Mouse (Mus musculus): ENCODE measurements around the gene Arhgef12. TPM values are rescaled to one million over a fixed set of nuclear protein-coding genes. Genes with fewer than 3 reads are reported as not detected.

Gene Arhgef12
- total and polyA plus RNA-seq, 3 experiments, result 11.8 to 33.5 (median 14.7) TPM

- no peaks in the 10 kb centered on the region for H3K9me3 ChIP-seq (replicated peaks; ENCODE audit: insufficient read depth, low read length)
- no peak overlapping the region for H3K9ac ChIP-seq (ENCODE audit: control insufficient read depth, low read depth, low read length, poor library complexity, severe bottlenecking)
- DNase-seq (ENCODE audit: low read depth, low spot score), result peak; percentile 65
- peaks cover 7 to 8% of the 10 kb centered on the region in 2 experiments; a peak in 3 of 4 replicates for H3K4me1 ChIP-seq (ENCODE audit: control insufficient read depth in 1 of 2, insufficient read depth in 2 of 2, low read length in 2 of 2)
- peaks cover 2% of the 10 kb centered on the region for H3K79me2 ChIP-seq (ENCODE audit: control insufficient read depth, insufficient read depth, low read length, poor library complexity)
- TF ChIP-seq SIN3A (IDR thresholded peaks at IDR 0.05; ENCODE audit: low read length), result peak; percentile 58
- TF ChIP-seq GABPA (IDR thresholded peaks at IDR 0.05; ENCODE audit: low read depth, low read length), result no peak
- TF ChIP-seq POLR2A (IDR thresholded peaks at IDR 0.05; ENCODE audit: control insufficient read depth in 1 of 2, insufficient read depth in 1 of 2, low read depth in 1 of 2, low read length in 2 of 2, poor library complexity in 1 of 2), result no peak
- peak; percentile 12; the same call in 1 of the 2 replicates for TF ChIP-seq GATA1 (IDR thresholded peaks at IDR 0.05; ENCODE audit: low read depth, low read length)
- no peak for TF ChIP-seq E2F4 (IDR thresholded peaks at IDR 0.05; ENCODE audit: borderline replicate concordance, low read depth, low read length)
- TF ChIP-seq MAFK (IDR thresholded peaks at IDR 0.05; ENCODE audit: borderline replicate concordance, low read depth, low read length), result no peak
- TF ChIP-seq MAZ (IDR thresholded peaks at IDR 0.05; ENCODE audit: low read depth, low read length), result no peak
- TF ChIP-seq MAX (IDR thresholded peaks at IDR 0.05; ENCODE audit: low read length), result no peak
- TF ChIP-seq MYC (IDR thresholded peaks at IDR 0.05; ENCODE audit: low read depth, low read length), result no peak
- TF ChIP-seq POLR2AphosphoS2 (IDR thresholded peaks at IDR 0.05; ENCODE audit: low read length), result no peak
- TF ChIP-seq TAL1 (IDR thresholded peaks at IDR 0.05; ENCODE audit: low read length), result no peak
- TF ChIP-seq SMC3 (IDR thresholded peaks at IDR 0.05; ENCODE audit: low read depth, low read length), result no peak
- TF ChIP-seq ETS1 (IDR thresholded peaks at IDR 0.05; ENCODE audit: low read depth, low read length), result peak; percentile 86
- TF ChIP-seq JUND (IDR thresholded peaks at IDR 0.05; ENCODE audit: low read depth, low read length), result no peak
- TF ChIP-seq MXI1 (IDR thresholded peaks at IDR 0.05; ENCODE audit: low read depth, low read length), result 0 out of 2 replicates have a peak, but pooled peaks have one; percentile 18
- no peak for TF ChIP-seq USF1 (IDR thresholded peaks at IDR 0.05; ENCODE audit: low read depth, low read length)
- TF ChIP-seq BHLHE40 (IDR thresholded peaks at IDR 0.05; ENCODE audit: borderline replicate concordance, low read depth, low read length), result no peak
- no peak for TF ChIP-seq NELFE (IDR thresholded peaks at IDR 0.05; ENCODE audit: low read depth, low read length)
- TF ChIP-seq HCFC1 (IDR thresholded peaks at IDR 0.05; ENCODE audit: low read depth, low read length), result no peak
- TF ChIP-seq CHD2 (IDR thresholded peaks at IDR 0.05; ENCODE audit: low read length), result no peak
- TF ChIP-seq EP300 (IDR thresholded peaks at IDR 0.05; ENCODE audit: low read depth in 1 of 2, low read length in 2 of 2), result peak in 1 of 2 experiments; percentile 20; a peak in 1 of 4 replicates
- TF ChIP-seq CHD1 (IDR thresholded peaks at IDR 0.05; ENCODE audit: low read depth, low read length), result no peak
- no peak for TF ChIP-seq ELF1 (IDR thresholded peaks at IDR 0.05; ENCODE audit: low read depth, low read length)
- no peaks in the 10 kb centered on the region for H3K27me3 ChIP-seq (ENCODE audit: control insufficient read depth in 1 of 2, insufficient read depth in 2 of 2, low read length in 2 of 2)
- no peak overlapping the region for H3K4me3 ChIP-seq (ENCODE audit: control insufficient read depth in 1 of 2, insufficient read depth in 1 of 2, low read depth in 2 of 2, low read length in 2 of 2)
- peaks cover 0 to 12% of the 10 kb centered on the region in 2 experiments; a peak in 2 of 4 replicates for H3K36me3 ChIP-seq (ENCODE audit: control insufficient read depth in 1 of 2, insufficient read depth in 2 of 2, low read length in 2 of 2)
- no peak overlapping the region for H3K27ac ChIP-seq (ENCODE audit: control insufficient read depth, low read depth, low read length)
Measured at GRCm38 (mm10) chr9:43034273-43034672, 72.8 kb downstream of the Arhgef12 start.

- TF ChIP-seq GATA1 (IDR thresholded peaks at IDR 0.05; ENCODE audit: low read depth, low read length), result peak; percentile 30; the same call in 1 of the 2 replicates
- no peak for TF ChIP-seq ETS1 (IDR thresholded peaks at IDR 0.05; ENCODE audit: low read depth, low read length)
- no peak for TF ChIP-seq MYC (IDR thresholded peaks at IDR 0.05; ENCODE audit: low read depth, low read length)
- TF ChIP-seq UBTF (IDR thresholded peaks at IDR 0.05; ENCODE audit: borderline replicate concordance, insufficient read depth, low read depth, low read length), result no peak
- TF ChIP-seq MXI1 (IDR thresholded peaks at IDR 0.05; ENCODE audit: low read depth, low read length), result no peak
- TF ChIP-seq KAT2A (conservative IDR thresholded peaks at IDR 0.05; ENCODE audit: low read depth, low read length), result no peak
- Histone ChIP-seq H3K4me1 (ENCODE audit: control insufficient read depth in 1 of 2, insufficient read depth in 2 of 2, low read length in 2 of 2) (no peaks in the 10 kb centered on the region), H3K9me3 (replicated peaks; ENCODE audit: insufficient read depth, low read length) (no peaks in the 10 kb centered on the region), H3K4me3 (ENCODE audit: control insufficient read depth in 1 of 2, insufficient read depth in 1 of 2, low read depth in 2 of 2, low read length in 2 of 2) (no peak overlapping the region), H3K27me3 (ENCODE audit: control insufficient read depth in 1 of 2, insufficient read depth in 2 of 2, low read length in 2 of 2) (no peaks in the 10 kb centered on the region), H3K9ac (ENCODE audit: control insufficient read depth, low read depth, low read length, poor library complexity, severe bottlenecking) (no peak overlapping the region), H3K36me3 (ENCODE audit: control insufficient read depth in 1 of 2, insufficient read depth in 2 of 2, low read length in 2 of 2) (no peaks in the 10 kb centered on the region), H3K79me2 (ENCODE audit: control insufficient read depth, insufficient read depth, low read length, poor library complexity) (no peaks in the 10 kb centered on the region), H3K27ac (ENCODE audit: control insufficient read depth, low read depth, low read length) (no peak overlapping the region)
- no peak for DNase-seq (ENCODE audit: low read depth, low spot score)
Measured at GRCm38 (mm10) chr9:43027757-43028156, 79.3 kb downstream of the Arhgef12 start.

Data from MEL (cell line).